Mouse (Mus musculus) embryo, embryonic 11.5 days (tissue): ENCODE results near the gene Gm6803.
"Not testable (repeated sequence)": the region's sequence is repeated elsewhere in the genome, so short reads cannot be mapped to it uniquely, and the experiment has no call there.

Source experiments
- DNase-seq: peaks from one replicate; pipeline ENCODE4 v3.0.0-alpha.2; 2012; ENCODE audit warnings: low read depth, low spot score

Gene Gm6803

DNA sequence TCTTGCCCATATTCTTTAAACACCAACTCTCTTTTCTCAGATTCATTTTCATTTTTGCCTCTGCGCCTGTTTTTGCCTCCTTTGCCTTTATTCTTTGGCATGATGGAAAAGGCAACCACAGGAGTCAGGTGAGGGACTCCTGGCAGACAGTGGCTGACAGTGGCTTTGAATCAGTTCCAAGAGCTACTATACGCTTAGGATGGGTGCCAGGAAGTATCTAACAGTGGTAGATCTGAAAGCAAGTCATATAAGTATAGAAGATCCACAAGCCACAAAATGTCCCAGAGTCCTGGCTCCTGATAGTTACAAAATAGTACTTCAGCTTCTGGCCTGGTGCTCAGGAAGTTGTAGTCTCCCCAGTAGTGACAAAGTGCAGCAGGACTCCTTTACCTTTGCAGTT, at the start of gene Gm6803:
Gm6803 (minus strand) TSS at position 101 of the 400 bp plus-strand sequence.
- not testable (repeated sequence) for DNase-seq

DNA sequence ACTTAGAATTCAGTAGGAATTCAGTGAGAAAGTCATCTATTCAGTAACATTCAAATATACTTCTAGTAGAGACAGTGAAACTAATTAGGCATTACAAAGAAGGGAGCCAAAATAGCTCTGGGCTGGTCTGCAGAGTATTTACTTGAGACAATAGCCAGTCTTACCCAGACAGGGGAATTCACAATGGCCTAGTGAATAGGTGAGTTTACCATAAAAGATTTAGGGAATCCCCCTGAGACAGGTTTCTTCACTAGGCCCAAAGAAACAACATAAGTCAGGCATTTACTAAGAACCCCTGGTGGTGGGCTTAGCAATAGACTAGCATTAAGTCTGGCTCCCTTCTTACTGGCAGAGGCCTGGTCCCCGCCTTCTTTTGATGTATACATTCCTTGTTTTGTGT, 26.7 kb upstream of the Gm6803 start:
- not testable (repeated sequence) for DNase-seq

DNA sequence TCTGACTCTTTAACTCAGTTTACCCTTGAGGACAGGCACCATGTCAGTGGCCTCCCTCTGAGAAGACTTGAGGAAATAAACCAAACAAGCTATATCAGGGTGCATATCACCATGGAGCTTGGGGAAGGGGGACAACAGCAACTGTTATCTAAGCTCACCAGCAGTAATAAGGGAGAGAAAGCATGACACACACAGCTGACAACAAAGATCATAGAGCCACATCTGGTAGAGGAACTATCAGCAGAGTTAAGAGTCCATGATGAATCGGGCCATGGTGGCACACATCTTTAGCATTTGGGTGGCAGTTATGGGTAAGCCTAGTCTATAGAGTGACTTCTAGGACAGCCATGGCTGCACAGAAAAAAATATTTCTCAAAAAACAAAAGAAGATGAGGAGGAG, 21.1 kb upstream of the Gm6803 start:
- DNase-seq: not testable (repeated sequence)

DNA sequence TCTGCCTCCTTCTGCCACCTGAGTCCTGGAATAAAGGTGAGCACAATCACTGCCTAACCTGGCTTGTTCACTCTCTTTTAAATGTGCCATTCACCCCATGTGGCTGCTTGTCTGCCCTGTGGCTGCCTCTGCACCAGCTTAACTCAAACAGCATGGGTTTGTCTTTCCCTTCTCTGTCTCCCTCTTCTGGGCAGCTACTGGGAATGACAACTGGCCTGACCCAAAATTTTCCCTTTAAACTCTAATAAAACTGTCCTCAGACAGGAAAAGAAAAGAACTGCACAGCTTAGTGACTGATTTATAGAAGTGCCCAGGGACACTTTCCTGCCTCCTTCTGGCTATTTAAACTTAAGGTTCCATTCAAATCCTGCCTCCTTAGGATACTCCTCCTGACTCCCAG, 20.5 kb upstream of the Gm6803 start:
- DNase-seq: not testable (repeated sequence)

DNA sequence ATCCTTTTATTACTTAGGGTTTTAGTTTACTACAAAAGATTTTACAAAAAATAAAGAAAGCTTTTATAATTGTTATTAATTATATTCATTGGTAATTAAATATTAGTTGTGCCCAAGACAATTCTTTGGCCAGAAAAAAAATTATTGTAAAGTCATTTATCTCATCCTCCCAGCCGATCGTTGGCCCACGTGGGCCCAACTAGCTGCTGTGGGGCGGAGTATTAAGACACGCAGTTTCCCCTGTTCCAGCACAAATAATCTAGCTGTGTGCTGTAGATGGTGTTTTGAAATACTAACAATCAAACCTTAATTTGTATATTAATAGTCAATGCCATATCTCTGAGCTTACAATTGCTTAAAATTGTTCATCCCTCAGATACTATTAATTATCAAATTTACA, 13.7 kb upstream of the Gm6803 start:
- not testable (repeated sequence) for DNase-seq

DNA sequence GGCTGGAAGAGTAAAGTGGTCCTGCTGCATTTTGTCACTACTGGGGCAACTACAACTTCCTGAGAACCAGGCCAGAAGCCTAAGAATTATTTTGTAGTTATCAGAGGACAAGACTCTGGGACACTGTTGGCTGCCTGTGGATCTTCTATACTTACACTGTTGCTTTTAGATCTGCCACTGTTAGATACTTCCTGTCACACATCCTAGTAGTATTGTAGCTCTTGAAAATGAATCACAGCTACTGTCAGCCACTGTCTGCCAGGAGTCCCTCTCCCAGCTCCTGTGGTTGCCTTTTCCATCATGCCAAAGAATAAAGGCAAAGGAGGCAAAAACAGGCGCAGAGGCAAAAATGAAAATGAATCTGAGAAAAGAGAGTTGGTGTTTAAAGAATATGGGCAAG, 8.1 kb upstream of the Gm6803 start, which contains the start of gene Gm2056:
Gm2056 (plus strand) TSS at position 301 of the 400 bp plus-strand sequence.
- DNase-seq: not testable (repeated sequence)

DNA sequence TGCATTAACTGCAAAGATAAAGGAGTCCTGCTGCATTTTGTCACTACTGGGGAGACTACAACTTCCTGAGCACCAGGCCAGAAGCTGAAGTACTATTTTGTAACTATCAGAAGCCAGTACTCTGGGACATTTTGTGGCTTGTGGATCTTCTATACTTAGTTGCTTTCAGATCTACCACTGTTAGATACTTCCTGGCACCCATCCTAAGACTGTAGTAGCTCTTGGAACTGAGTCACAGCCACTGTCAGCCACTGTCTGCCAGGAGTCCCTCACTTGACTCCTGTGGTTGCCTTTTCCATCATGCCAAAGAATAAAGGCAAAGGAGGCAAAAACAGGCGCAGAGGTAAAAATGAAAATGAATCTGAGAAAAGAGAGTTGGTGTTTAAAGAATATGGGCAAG, 7.0 kb downstream of the Gm6803 start, which contains the start of gene Gm2075:
Gm2075 (plus strand) TSS at position 301 of the 400 bp plus-strand sequence.
- not testable (repeated sequence) for DNase-seq

DNA sequence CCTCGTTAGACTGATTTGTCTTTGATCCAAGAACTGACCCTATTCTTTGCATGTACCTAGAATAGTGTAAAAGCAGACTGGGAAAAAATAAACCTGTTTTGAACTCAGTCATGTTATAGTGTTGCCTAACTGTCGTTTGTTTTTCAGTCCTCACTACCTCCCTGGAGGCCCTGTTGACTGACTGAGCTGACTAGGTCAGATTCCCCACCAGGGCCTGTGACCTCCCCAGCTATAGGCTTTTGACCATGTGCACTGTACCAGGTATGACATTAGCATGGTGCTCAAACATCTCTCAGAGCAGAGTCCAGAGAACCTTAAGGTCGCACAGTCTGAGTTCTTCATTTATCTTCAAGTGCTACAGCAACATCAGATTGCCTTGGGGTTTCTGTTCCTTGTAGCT, 14.5 kb downstream of the Gm6803 start:
- DNase-seq: not testable (repeated sequence)

DNA sequence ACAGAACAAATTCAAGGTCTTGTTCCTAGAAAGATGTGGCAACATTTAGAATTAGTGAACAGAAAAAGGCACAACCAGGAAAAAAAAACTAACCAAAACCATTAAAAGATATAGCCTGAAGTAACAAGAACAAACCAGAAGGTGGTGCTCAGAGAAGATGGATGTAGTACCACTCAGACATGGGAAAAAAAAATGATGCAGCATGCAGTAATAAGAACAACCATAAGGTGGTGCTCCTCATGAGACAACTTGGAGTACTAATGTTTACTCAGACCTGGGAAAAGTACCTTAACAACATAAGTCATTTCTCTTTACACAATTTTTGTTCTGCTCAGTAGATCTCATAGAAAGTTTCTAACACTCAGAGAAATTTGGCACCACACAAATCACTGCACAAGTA, 34.6 kb downstream of the Gm6803 start:
- DNase-seq: not testable (repeated sequence)
